Mouse (Mus musculus): ENCODE results near the gene Cpm. TPM values are rescaled to one million over a fixed set of nuclear protein-coding genes. Genes with fewer than 3 reads are reported as not detected.
"Not testable (repeated sequence)": the region's sequence is repeated elsewhere in the genome, so short reads cannot be mapped to it uniquely, and the experiment has no call there.

Cpm gene
- polyA plus RNA-seq, 1 experiment from 2014 or later: 23.5 TPM

DNA sequence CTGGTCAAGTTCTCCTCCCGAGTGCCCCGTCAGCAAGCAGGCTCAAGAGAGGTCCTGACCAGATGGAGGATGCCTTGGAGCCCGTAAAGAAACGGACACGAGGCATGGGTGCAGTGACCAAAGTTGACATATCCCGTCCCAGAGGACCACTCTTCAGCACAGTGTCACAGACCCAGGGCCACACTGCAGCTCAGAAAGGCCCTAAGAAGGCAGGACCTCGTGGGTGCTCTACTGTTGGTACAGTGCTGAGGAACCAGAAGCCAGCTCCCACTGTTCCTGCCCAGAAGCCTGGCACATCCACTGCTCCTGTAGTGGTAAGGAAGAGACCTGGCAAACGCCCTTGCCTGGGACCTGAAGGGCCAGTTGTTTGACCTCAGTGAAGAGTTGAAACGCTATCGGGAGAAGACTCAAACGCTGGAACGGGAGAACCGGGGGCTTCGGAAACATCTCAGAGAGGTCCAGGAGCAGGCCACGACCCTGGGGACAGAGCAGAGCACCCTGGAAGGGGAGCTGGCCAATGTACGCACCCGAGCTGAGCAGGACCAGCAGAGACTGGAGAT, 34.9 kb upstream of the Cpm start:
- H3K4me1 ChIP-seq (ENCODE audit: insufficient read depth): no peaks in the 10 kb centered on the region
- no peaks in the 10 kb centered on the region for H3K27me3 ChIP-seq (ENCODE audit: insufficient read depth, low read length)
- no peak overlapping the region for H3K27ac ChIP-seq (ENCODE audit: low read depth)
- WGBS: 91% methylated on average over 17 of the region's 17 CpGs
- no peak overlapping the region for H3K9ac ChIP-seq
- no peak for TF ChIP-seq CTCF (IDR thresholded peaks at IDR 0.05; ENCODE audit: low read depth)
- DNase-seq (no peak), ATAC-seq (ENCODE audit: insufficient read depth) (no peak)
- no peaks in the 10 kb centered on the region for H3K9me3 ChIP-seq (ENCODE audit: low read depth, low read length)
- H3K4me3 ChIP-seq (ENCODE audit: low read depth, low read length): no peak overlapping the region
- no peaks in the 10 kb centered on the region for H3K36me3 ChIP-seq (ENCODE audit: insufficient read depth)
- H3K4me2 ChIP-seq: no peak overlapping the region

DNA sequence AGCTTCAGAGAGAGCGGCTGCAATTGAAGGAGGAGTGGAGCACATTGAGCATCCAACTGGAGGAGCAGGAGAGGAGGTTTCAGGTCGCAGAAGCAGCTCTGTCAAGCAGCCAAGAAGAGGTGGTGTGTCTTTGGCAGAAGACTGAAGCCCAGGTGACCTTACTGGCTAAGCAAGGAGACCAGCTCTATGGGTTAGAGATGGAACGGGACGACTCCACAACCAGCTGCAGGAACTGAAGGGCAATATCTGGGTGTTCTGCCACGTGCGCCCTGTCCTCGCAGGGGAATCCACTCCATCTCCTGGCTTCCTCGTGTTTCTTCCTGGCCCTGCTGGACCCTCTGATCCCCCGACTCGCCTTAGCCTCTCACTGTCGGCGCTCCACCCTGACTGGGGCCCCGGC, 34.4 kb upstream of the Cpm start:
- 85% methylated on average over 13 of the region's 13 CpGs for WGBS

DNA sequence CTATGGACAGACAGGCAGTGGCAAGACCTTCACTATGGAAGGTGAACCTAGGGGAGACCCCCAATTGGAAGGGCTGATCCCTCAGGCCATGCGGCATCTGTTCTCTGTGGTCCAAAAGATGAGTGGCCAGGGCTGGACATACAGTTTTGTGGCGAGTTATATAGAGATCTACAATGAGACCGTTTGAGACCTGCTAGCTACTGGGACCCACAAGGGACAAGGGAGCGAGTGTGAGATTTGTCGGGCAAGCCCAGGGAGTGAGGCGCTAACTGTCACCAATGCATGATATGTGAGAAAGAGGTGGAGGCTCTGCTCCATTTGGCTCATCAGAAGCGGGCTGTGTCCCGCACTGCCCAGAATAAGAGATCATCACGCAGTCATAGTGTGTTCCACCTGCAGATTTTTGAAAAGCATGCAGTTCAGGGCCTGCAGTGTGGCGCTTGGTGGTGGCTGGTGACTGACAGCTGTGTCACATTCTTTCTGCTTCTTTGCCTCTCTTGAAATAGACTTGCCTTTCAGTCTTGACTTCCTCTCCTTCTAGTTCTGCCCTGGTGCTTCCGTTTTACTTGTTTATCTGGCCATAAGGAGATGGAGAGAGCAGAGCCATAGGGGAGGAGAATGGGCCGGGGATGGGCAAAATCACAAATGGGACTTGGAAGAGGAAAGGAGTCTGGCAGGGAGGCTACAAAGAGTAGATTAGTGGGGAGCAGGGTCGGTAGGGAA, 33.7 kb upstream of the Cpm start:
- no peak for DNase-seq
- Histone ChIP-seq H3K4me1 (ENCODE audit: insufficient read depth) (no peaks in the 10 kb centered on the region), H3K27me3 (ENCODE audit: insufficient read depth, low read length) (no peaks in the 10 kb centered on the region), H3K27ac (ENCODE audit: low read depth) (no peak overlapping the region), H3K9me3 (ENCODE audit: low read depth, low read length) (no peaks in the 10 kb centered on the region), H3K36me3 (ENCODE audit: insufficient read depth) (no peaks in the 10 kb centered on the region), H3K4me3 (ENCODE audit: low read depth, low read length) (no peak overlapping the region), H3K9ac (no peak overlapping the region), H3K4me2 (no peak overlapping the region)
- WGBS: 67% methylated on average over 13 of the region's 13 CpGs
- ATAC-seq (ENCODE audit: insufficient read depth): no peak
- no peak for TF ChIP-seq CTCF (IDR thresholded peaks at IDR 0.05; ENCODE audit: low read depth)

More for the DNA sequence above, 34.4 kb upstream of the Cpm start:
- no peaks in the 10 kb centered on the region for H3K36me3 ChIP-seq (ENCODE audit: insufficient read depth)
- H3K27ac ChIP-seq (ENCODE audit: low read depth): no peak overlapping the region
- H3K9me3 ChIP-seq (ENCODE audit: low read depth, low read length): no peaks in the 10 kb centered on the region
- DNase-seq (no peak), ATAC-seq (ENCODE audit: insufficient read depth) (no peak)
- TF ChIP-seq CTCF (IDR thresholded peaks at IDR 0.05; ENCODE audit: low read depth): no peak
- no peaks in the 10 kb centered on the region for H3K4me1 ChIP-seq (ENCODE audit: insufficient read depth)
- no peak overlapping the region for H3K4me3 ChIP-seq (ENCODE audit: low read depth, low read length)
- H3K27me3 ChIP-seq (ENCODE audit: insufficient read depth, low read length): no peaks in the 10 kb centered on the region
- no peak overlapping the region for H3K9ac ChIP-seq
- no peak overlapping the region for H3K4me2 ChIP-seq

DNA sequence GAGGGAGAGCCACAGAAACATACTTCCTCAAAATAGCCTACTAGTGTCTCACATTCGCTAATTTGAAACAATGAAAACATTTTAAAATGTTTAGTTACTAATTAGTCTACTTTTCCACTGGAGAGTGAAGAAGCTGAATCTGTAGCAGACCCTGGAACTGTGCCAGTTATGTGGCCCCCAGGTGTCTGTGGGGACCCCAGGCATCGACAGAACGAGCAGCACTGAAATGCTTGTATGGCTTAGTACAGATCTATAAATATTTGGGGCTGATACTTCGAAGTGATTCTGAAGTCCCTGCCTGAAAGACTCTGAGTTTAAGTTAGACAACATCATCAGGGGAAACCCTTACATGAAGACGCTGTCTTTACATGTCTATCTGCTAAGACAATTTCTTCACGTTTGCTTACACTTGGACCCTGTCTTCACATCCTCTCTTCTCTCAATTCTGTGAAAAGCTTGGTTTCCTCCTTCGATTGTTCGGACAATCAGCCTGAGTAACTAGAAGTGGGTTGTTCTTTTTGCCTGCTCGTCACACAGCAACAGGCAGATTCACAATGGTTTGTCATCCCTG, 33.0 kb upstream of the Cpm start:
- WGBS: 70% methylated on average over 9 of the region's 9 CpGs
- no peaks in the 10 kb centered on the region for H3K9me3 ChIP-seq (ENCODE audit: low read depth, low read length)
- no peak overlapping the region for H3K4me2 ChIP-seq
- TF ChIP-seq CTCF (IDR thresholded peaks at IDR 0.05; ENCODE audit: low read depth): no peak
- ATAC-seq (ENCODE audit: insufficient read depth) (no peak), DNase-seq (no peak)
- no peaks in the 10 kb centered on the region for H3K36me3 ChIP-seq (ENCODE audit: insufficient read depth)
- H3K27me3 ChIP-seq (ENCODE audit: insufficient read depth, low read length): no peaks in the 10 kb centered on the region
- no peak overlapping the region for H3K4me3 ChIP-seq (ENCODE audit: low read depth, low read length)
- H3K27ac ChIP-seq (ENCODE audit: low read depth): no peak overlapping the region
- no peaks in the 10 kb centered on the region for H3K4me1 ChIP-seq (ENCODE audit: insufficient read depth)
- no peak overlapping the region for H3K9ac ChIP-seq

DNA sequence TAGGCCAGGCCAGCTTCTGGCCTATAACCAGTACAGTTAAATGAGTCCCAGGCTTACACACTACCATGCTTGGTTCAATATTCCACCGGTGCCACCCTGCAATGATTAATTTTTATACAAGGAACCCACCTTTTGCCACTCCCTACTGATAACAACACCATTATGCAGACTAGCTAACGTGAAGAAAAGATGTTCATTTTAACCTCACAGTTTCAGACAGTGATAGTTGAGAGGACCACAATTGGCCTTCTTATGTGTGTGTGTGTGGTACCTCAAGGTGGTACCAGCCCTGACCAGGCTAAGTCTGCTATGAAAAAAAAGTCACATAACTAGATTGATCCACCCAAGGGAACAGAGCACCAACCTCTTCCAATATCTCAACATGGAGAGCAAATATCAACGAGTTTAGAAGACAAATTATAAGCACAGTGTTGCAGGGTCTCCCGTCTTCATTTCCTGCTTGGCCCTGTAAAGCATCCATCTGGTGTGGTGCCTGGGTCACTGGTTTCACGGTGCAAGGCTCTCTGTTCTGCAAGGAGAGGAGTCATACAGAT, 32.5 kb upstream of the Cpm start:
- TF ChIP-seq CTCF (IDR thresholded peaks at IDR 0.05; ENCODE audit: low read depth): no peak
- DNase-seq (no peak), ATAC-seq (ENCODE audit: insufficient read depth) (no peak)
- 55% methylated on average over 5 of the region's 5 CpGs for WGBS
- Histone ChIP-seq H3K4me2 (no peak overlapping the region), H3K27ac (ENCODE audit: low read depth) (no peak overlapping the region), H3K27me3 (ENCODE audit: insufficient read depth, low read length) (no peaks in the 10 kb centered on the region), H3K4me3 (ENCODE audit: low read depth, low read length) (no peak overlapping the region), H3K9me3 (ENCODE audit: low read depth, low read length) (no peaks in the 10 kb centered on the region), H3K4me1 (ENCODE audit: insufficient read depth) (no peaks in the 10 kb centered on the region), H3K36me3 (ENCODE audit: insufficient read depth) (no peaks in the 10 kb centered on the region), H3K9ac (no peak overlapping the region)

DNA sequence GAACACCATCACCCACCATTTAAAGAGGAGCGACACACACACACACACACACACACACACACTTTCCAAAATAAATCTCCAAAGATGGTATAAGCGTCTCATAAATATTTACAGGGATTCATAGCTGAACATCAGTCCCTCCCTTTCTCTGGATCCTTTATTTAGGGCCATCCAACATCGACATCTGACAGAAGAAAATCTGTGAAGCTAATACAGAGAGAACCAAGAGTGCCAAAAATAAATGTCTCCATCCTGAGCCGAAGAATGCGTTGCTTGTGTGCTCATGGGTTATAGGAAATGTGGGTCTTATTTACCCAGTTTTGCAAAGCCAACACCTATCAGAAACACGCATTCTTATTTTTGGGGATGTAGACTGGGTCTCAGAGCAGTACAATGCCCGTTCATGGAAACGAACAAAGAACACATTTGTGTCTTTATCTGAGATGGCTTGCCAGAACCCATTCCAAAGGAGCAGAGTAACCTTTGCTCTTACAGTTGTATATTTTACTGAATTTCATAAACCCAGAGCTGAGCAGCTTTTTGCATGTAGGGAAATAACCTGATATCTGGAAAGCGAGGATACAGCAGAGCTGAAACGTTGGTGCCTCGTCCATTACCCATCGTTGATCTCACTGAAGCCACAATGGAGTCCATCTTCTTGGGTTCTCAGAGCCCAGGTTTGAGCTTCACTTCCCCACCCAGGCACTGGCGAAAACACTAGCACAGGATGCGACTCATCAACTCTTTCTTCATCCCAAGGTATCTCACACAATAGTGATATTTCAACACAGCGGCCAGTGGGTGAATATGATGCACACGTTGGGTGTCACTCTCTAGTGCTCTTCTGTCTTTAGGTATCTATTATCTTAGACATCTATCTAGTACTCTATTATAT, 31.7 kb upstream of the Cpm start:
- H3K27ac ChIP-seq (ENCODE audit: low read depth): not testable (repeated sequence)
- 82% methylated on average over 16 of the region's 16 CpGs for whole genome bisulfite sequencing

More for the DNA sequence above, 31.7 kb upstream of the Cpm start:
- DNase-seq; H3K4me3 ChIP-seq (ENCODE audit: low read depth, low read length); H3K4me2 ChIP-seq; ATAC-seq (ENCODE audit: insufficient read depth); H3K36me3 ChIP-seq (ENCODE audit: insufficient read depth); H3K4me1 ChIP-seq (ENCODE audit: insufficient read depth); H3K27me3 ChIP-seq (ENCODE audit: insufficient read depth, low read length); H3K9ac ChIP-seq; H3K9me3 ChIP-seq (ENCODE audit: low read depth, low read length): not testable (repeated sequence)
